Mouse (Mus musculus) lung, embryonic 14.5 days (tissue): ENCODE results near the gene Chrna4. TPM values are rescaled to one million over a fixed set of nuclear protein-coding genes. Genes with fewer than 3 reads are reported as not detected.

ENCODE experiments used
- ATAC-seq: fragments of 200-750 bp; cut with Nextera tagmentation; 2 replicates; pipeline ENCODE4 v1.8.0; 2017; ENCODE audit warnings: mild to moderate bottlenecking, moderate TSS enrichment, moderate library complexity; ENCODE audit not compliant: insufficient read depth
- DNase-seq: peaks from one replicate; pipeline ENCODE4 v3.0.0-alpha.2; 2015
- H3K27ac ChIP-seq: fragments of 300-500 bp; sonication (generic); 2 replicates; pipeline ENCODE4 v1.5.1; 2014; ENCODE audit warnings: low read depth, mild to moderate bottlenecking, moderate library complexity
- H3K27me3 ChIP-seq: fragments of 300-500 bp; sonication (generic); 2 replicates; pipeline ENCODE4 v1.6.1; 2014; ENCODE audit warnings: low read length, control low read depth; ENCODE audit not compliant: insufficient read depth
- H3K36me3 ChIP-seq: fragments of 300-500 bp; sonication (generic); 2 replicates; pipeline ENCODE4 v1.6.1; 2014; ENCODE audit warnings: control low read depth; ENCODE audit not compliant: insufficient read depth
- H3K4me1 ChIP-seq: fragments of 300-500 bp; sonication (generic); 2 replicates; pipeline ENCODE4 v1.6.1; 2014; ENCODE audit warnings: antibody characterized with exemption, control low read depth; ENCODE audit not compliant: insufficient read depth
- H3K4me2 ChIP-seq: fragments of 300-500 bp; sonication (generic); 2 replicates; pipeline ENCODE4 v1.6.1; 2014; ENCODE audit warnings: mild to moderate bottlenecking
- H3K4me3 ChIP-seq: fragments of 300-500 bp; sonication (generic); 2 replicates; pipeline ENCODE4 v1.5.1; 2014; ENCODE audit warnings: low read depth, low read length
- H3K9ac ChIP-seq: fragments of 300-500 bp; sonication (generic); 2 replicates; pipeline ENCODE4 v1.6.1; 2014
- H3K9me3 ChIP-seq: fragments of 300-500 bp; sonication (generic); 2 replicates; pipeline ENCODE4 v1.6.1; 2016; ENCODE audit warnings: low read depth, low read length, control low read depth
- CTCF ChIP-seq: IDR thresholded peaks from 2 replicates; pipeline ENCODE4 v1.5.1; 2016; ENCODE audit warnings: antibody characterized with exemption, low read depth
- WGBS: fragments of 180-500 bp; shearing (Covaris S2); extraction: QIAGEN DNeasy Blood & Tissue Kit; methylation state at CpG from one replicate; pipeline ENCODE4 v1.1.7; 2014; 5-methylcytosine and 5-hydroxymethylcytosine counted together
- polyA plus RNA-seq: library from polyadenylated mRNA; unstranded; fragments of >200 nt; fragmentation: Nextera tagmentation; extraction: Ambion mirVana; gene quantifications from 2 replicates; pipeline ENCODE4 v1.2.1, GENCODE M21; 2014

Chrna4 gene
- polyA plus RNA-seq, 1 experiment from 2014 or later: 0.55 TPM

DNA sequence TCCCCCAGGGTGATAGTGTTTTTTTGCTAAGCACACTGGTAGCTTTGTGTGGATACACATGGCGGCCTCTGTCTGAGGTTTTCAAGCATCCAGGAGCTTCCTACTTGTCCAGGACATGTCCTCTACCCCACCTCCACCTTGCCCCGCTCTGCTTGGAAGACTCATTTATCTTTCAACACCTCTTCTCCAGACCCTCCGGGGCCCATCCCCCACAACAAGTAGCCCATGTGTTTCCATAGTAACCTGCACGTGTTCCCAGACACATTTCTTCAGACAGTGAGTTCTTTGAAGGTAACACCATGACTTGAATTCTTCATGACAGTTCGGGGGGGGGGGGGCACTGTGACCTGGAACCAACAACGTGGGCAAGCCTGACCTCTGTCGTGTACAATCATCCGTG is 14.0 kb upstream of the Chrna4 start:
- Histone ChIP-seq H3K27me3 (no peaks in the 10 kb centered on the region; the same call in 1 of the 2 replicates), H3K9ac (no peak overlapping the region), H3K4me2 (no peak overlapping the region), H3K9me3 (no peaks in the 10 kb centered on the region), H3K4me1 (no peaks in the 10 kb centered on the region), H3K36me3 (no peaks in the 10 kb centered on the region), H3K27ac (no peak overlapping the region), H3K4me3 (no peak overlapping the region)
- ATAC-seq: no peak
- TF ChIP-seq CTCF: no peak
- 10% methylated on average over 8 of the region's 8 CpGs for WGBS
- DNase-seq: no peak

DNA sequence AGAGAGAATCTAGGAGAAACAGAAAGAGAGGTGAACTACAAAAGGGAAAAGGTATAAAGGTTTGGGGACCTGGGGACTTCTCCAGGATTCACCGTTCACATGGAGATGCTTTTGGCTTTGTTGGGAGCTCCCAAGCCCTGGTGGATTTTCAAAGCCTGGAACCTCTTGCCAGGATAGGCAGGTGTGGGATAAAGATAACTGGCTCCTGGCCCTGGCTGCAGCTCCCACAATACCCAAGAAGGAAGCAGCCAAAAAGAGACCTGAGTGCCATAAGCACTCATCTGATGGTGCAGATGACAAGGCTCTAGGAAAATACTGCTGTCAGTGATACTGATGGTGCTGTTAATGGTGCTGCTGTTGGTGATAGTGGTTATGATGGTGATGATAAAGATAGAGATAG is 8.8 kb upstream of the Chrna4 start:
- DNase-seq: no peak
- Histone ChIP-seq H3K4me1 (no peaks in the 10 kb centered on the region), H3K9me3 (no peaks in the 10 kb centered on the region), H3K27ac (no peak overlapping the region), H3K27me3 (peaks cover 5% of the 10 kb centered on the region; the same call in 1 of the 2 replicates), H3K4me3 (no peak overlapping the region), H3K36me3 (no peaks in the 10 kb centered on the region), H3K9ac (no peak overlapping the region), H3K4me2 (no peak overlapping the region)
- no peak for TF ChIP-seq CTCF
- ATAC-seq: no peak
- 84% methylated on average over 1 of the region's 1 CpGs for WGBS

DNA sequence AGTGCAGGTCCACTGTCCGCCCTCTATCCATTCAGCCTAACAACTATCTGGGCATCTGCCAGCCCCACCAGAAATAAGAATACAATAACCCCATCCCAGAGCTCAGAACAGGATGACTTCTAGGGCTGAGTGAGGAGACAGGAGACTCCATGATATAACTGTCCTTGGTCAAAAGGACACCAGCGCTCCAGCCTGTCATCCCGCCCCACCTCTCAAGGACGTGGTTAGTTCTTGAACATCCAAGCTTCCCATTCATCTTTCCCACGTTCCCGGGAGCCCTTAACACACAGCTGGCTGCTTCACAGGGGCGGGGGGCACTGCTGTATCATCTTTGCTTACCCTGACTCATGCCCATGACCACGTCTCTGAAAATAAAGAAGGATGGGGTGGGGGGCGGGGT is 5.6 kb upstream of the Chrna4 start:
- H3K4me3 ChIP-seq: no peak overlapping the region
- TF ChIP-seq CTCF: no peak
- 0 out of 2 replicates have a peak, but pooled peaks cover 5% of the 10 kb centered on the region for H3K27me3 ChIP-seq
- H3K9me3 ChIP-seq: no peaks in the 10 kb centered on the region
- ATAC-seq (no peak), DNase-seq (no peak)
- H3K4me1 ChIP-seq: no peaks in the 10 kb centered on the region
- no peak overlapping the region for H3K27ac ChIP-seq
- H3K36me3 ChIP-seq: no peaks in the 10 kb centered on the region
- H3K4me2 ChIP-seq: no peak overlapping the region
- WGBS: 72% methylated on average over 9 of the region's 9 CpGs
- no peak overlapping the region for H3K9ac ChIP-seq

DNA sequence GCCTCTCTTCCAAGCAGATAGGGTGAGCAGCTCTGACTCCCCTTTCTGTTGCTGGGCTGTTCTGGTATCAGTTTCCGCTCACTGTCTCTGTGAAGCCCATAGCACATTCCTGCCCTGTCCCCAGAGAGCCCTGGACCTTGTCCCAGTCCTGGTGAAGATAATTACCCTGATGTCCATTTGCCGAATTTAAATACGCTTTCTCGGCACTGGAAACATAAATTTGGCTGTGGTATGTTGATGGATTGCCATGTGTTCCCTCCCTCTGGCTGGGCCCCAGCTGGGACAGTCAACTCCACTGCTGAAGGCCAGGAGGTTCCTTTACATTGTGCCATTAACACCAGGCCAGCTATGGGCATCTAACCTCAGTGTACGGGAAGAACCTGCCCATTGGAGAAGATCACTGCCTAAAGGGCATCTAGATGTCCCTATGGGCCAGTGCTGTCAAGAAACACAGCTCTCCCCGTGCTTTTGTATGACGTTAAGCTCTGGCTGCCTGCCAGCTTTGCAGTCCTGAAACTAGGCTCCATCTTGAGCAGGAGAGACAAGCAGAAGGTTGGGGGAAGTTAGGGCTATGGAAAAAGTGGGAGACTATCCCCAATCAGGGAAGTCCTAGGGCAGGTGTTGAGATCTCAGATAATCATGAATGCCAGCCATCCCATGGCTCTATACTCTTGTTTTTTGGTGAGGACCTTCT is 5.1 kb upstream of the Chrna4 start:
- 45% methylated on average over 7 of the region's 7 CpGs for WGBS
- Histone ChIP-seq H3K4me2 (no peak overlapping the region), H3K4me1 (no peaks in the 10 kb centered on the region), H3K9me3 (no peaks in the 10 kb centered on the region), H3K27ac (no peak overlapping the region), H3K36me3 (no peaks in the 10 kb centered on the region), H3K9ac (no peak overlapping the region), H3K27me3 (0 out of 2 replicates have a peak, but pooled peaks cover 5% of the 10 kb centered on the region), H3K4me3 (no peak overlapping the region)
- no peak for TF ChIP-seq CTCF
- peak; percentile 44 for DNase-seq
- peak; percentile 31; the same call in 1 of the 2 replicates for ATAC-seq

DNA sequence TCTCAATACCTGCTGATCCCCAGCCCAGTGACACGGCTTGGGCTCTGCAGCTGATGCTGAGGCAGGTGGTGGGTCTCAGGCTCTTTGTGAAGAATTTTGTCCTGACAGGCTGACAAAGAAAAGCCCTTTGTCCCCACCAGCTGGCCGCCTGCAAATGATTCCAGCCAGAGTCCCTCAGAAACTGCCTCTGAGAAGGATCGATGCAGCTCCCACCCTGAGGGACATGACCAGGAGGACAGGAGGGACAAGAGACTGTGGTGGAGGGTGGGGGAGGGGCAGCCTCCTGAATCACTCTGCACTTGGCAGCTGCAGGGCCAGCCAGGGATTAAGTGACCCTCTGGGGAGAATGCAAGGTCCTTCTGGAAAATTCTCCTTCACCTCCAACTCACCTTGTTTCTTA is 655 bp upstream of the Chrna4 start:
- no peak overlapping the region for H3K27ac ChIP-seq
- peaks cover 20% of the 10 kb centered on the region for H3K27me3 ChIP-seq
- H3K9ac ChIP-seq: no peak overlapping the region
- no peaks in the 10 kb centered on the region for H3K9me3 ChIP-seq
- H3K4me1 ChIP-seq: no peaks in the 10 kb centered on the region
- no peak for TF ChIP-seq CTCF
- H3K4me3 ChIP-seq: no peak overlapping the region
- no peaks in the 10 kb centered on the region for H3K36me3 ChIP-seq
- no peak for DNase-seq
- 21% methylated on average over 3 of the region's 3 CpGs for WGBS
- no peak overlapping the region for H3K4me2 ChIP-seq
- no peak for ATAC-seq

DNA sequence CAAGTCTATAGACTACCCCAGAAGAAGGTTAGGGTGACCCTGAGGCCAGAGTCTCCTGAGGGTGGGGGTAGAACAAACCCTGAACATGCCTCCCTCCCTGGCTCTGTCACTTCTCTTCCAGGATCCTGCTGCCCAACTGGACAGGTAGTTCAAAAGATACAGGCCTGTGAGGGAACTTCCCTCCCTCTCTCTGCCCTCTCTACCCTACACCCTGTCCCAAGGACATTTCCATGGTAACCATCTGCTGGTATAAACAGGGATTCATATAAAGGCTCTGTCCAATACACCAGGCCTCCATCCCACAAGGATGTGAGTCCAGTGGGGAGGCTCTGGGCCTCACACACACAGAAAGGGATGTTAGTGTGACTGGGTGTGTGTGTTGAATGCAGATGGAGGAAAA is 970 bp downstream of the Chrna4 start:
- H3K9me3 ChIP-seq: no peaks in the 10 kb centered on the region
- H3K27me3 ChIP-seq: peaks cover 36% of the 10 kb centered on the region
- no peak overlapping the region for H3K4me3 ChIP-seq
- no peaks in the 10 kb centered on the region for H3K36me3 ChIP-seq
- H3K4me1 ChIP-seq: no peaks in the 10 kb centered on the region
- ATAC-seq (no peak), DNase-seq (no peak)
- H3K4me2 ChIP-seq: no peak overlapping the region
- H3K27ac ChIP-seq: no peak overlapping the region
- no peak for TF ChIP-seq CTCF
- no peak overlapping the region for H3K9ac ChIP-seq

DNA sequence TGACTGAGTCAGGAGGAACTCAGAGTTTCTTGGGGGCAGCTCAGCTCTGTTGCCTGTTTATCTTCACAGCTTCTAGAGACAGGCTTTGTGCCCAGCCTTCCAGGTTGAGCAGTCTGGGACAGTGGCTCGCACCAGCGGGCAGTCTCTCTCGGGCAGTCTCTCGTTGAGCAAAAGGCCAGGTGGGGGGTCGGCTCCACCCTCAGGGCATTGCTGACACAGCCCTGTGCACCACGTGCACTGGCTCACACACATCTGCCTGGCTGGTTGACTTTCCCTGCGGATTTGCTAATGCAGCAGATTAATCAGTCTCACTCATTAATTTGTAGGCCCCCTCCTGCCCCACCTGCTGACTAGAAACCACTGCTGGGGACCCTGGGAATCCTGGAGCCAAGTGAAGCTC is 1.4 kb downstream of the Chrna4 start:
- no peak overlapping the region for H3K4me2 ChIP-seq
- H3K36me3 ChIP-seq: no peaks in the 10 kb centered on the region
- no peak for TF ChIP-seq CTCF
- no peak for ATAC-seq
- H3K27ac ChIP-seq: no peak overlapping the region
- no peak overlapping the region for H3K4me3 ChIP-seq
- peaks cover 40% of the 10 kb centered on the region for H3K27me3 ChIP-seq
- no peaks in the 10 kb centered on the region for H3K4me1 ChIP-seq
- WGBS: 4% methylated on average over 7 of the region's 7 CpGs
- no peak overlapping the region for H3K9ac ChIP-seq
- no peaks in the 10 kb centered on the region for H3K9me3 ChIP-seq
- no peak for DNase-seq
